Mouse (Mus musculus): Measurements from ENCODE around the gene Entpd1.

GRCm38 (mm10) chr19:40726614-40727013, 114.4 kb downstream of the Entpd1 start:
- no peak for TF ChIP-seq CTCF (conservative IDR thresholded peaks at IDR 0.05; ENCODE audit: insufficient read depth, insufficient read length, low read depth, low read length)
- TF ChIP-seq POLR2A (IDR thresholded peaks at IDR 0.05; ENCODE audit: low read depth, low read length): no peak

Measured in kidney, adult 2 months (tissue).